Mouse (Mus musculus) left cerebral cortex, adult 2 months (tissue): ENCODE data around the gene Rabgap1l. TPM values are rescaled to one million over a fixed set of nuclear protein-coding genes. Genes with fewer than 3 reads are reported as not detected.

Experiments
- DNase-seq, 2 experiments: peaks; one replicate each; pipeline ENCODE4 v3.0.0; 2021 to 2022; ENCODE audit warnings: low spot score in 2 of 2, mixed read lengths in 1 of 2; ENCODE audit errors: extremely low spot score in 1 of 2
- H3K27ac ChIP-seq: fragments of 200-600 bp; 2 replicates; pipeline ENCODE4 v1.8.1; 2022
- H3K4me3 ChIP-seq: fragments of 200-600 bp; 2 replicates; pipeline ENCODE4 v1.8.1; 2022
- CTCF ChIP-seq: fragments of 200-600 bp; IDR thresholded peaks from 2 replicates; pipeline ENCODE4 v1.8.1; 2022; ENCODE audit warnings: antibody characterized with exemption, mild to moderate bottlenecking, moderate library complexity
- intact Hi-C: fragments of 180-260 bp; cut with DNase I; formaldehyde crosslinking; loops from one replicate; pipeline ENCODE4 v1.15.1; 2025
- total RNA-seq, 2 experiments: library from RNA; stranded (reverse); gene quantifications; 2 replicates each; pipeline ENCODE4 v1.2.3; 2021

Rabgap1l gene
- total RNA-seq, 2 experiments from 2014 or later: 195 to 202 TPM

GRCm38 (mm10) chr1:160729944-160730343 lies 63.1 kb downstream of the Rabgap1l start:
- Histone ChIP-seq H3K4me3 (no peak overlapping the region), H3K27ac (no peak overlapping the region)
- intact Hi-C loops: loop anchor here (5.0 kb wide), 1 partner anchor 117 kb away; no protein-coding TSS in a partner anchor
- no peak for DNase-seq
- no peak for TF ChIP-seq CTCF

- peak; percentile 76 for TF ChIP-seq CTCF
- intact Hi-C loops: loop anchor here (1.0 kb wide), 1 partner anchor 318 kb away; no protein-coding TSS in a partner anchor
- DNase-seq: no peak
- H3K27ac ChIP-seq: no peak overlapping the region
- no peak overlapping the region for H3K4me3 ChIP-seq
Observed at GRCm38 (mm10) chr1:160717742-160718141, 75.3 kb downstream of the Rabgap1l start.

- peak; percentile 70 for TF ChIP-seq CTCF
- H3K4me3 ChIP-seq: no peak overlapping the region
- intact Hi-C loops: loop anchor here (2.0 kb wide), 1 partner anchor 154 kb away; no protein-coding TSS in a partner anchor
- no peak overlapping the region for H3K27ac ChIP-seq
- DNase-seq: peak in 1 of 2 experiments; percentile 28
Observed at GRCm38 (mm10) chr1:160714685-160715084, 78.3 kb downstream of the Rabgap1l start.

- no peak for TF ChIP-seq CTCF
- Histone ChIP-seq H3K27ac (no peak overlapping the region), H3K4me3 (no peak overlapping the region)
- no peak for DNase-seq
- intact Hi-C loops: loop anchor here (2.0 kb wide), 1 partner anchor 153 kb away; no protein-coding TSS in a partner anchor
Observed at GRCm38 (mm10) chr1:160713887-160714286, 79.1 kb downstream of the Rabgap1l start.

- H3K4me3 ChIP-seq: no peak overlapping the region
- TF ChIP-seq CTCF: no peak
- intact Hi-C loops: no loop called here
- no peak overlapping the region for H3K27ac ChIP-seq
- DNase-seq: no peak
Observed at GRCm38 (mm10) chr1:160713383-160713782, 79.6 kb downstream of the Rabgap1l start.

- Histone ChIP-seq H3K27ac (no peak overlapping the region), H3K4me3 (no peak overlapping the region)
- no peak for DNase-seq
- intact Hi-C loops: no loop called here
- no peak for TF ChIP-seq CTCF
Observed at GRCm38 (mm10) chr1:160710539-160710938, 82.5 kb downstream of the Rabgap1l start.

GRCm38 (mm10) chr1:160704596-160704995 lies 88.4 kb downstream of the Rabgap1l start:
- TF ChIP-seq CTCF: no peak
- no peak overlapping the region for H3K4me3 ChIP-seq
- no peak for DNase-seq
- H3K27ac ChIP-seq: no peak overlapping the region
- intact Hi-C loops: no loop called here

GRCm38 (mm10) chr1:160703813-160704212 lies 89.2 kb downstream of the Rabgap1l start:
- intact Hi-C loops: no loop called here
- Histone ChIP-seq H3K4me3 (no peak overlapping the region), H3K27ac (no peak overlapping the region)
- no peak for TF ChIP-seq CTCF
- no peak for DNase-seq

GRCm38 (mm10) chr1:160693094-160693447 lies 99.9 kb downstream of the Rabgap1l start:
- TF ChIP-seq CTCF: no peak
- intact Hi-C loops: no loop called here
- peak; percentile 84 for DNase-seq
- no peak overlapping the region for H3K4me3 ChIP-seq
- H3K27ac ChIP-seq: no peak overlapping the region

- DNase-seq: no peak
- Histone ChIP-seq H3K4me3 (no peak overlapping the region), H3K27ac (no peak overlapping the region)
- no peak for TF ChIP-seq CTCF
- intact Hi-C loops: no loop called here
Observed at GRCm38 (mm10) chr1:160692224-160693093, 100.6 kb downstream of the Rabgap1l start.

GRCm38 (mm10) chr1:160691196-160691590 lies 101.8 kb downstream of the Rabgap1l start:
- intact Hi-C loops: no loop called here
- DNase-seq: no peak
- Histone ChIP-seq H3K4me3 (no peak overlapping the region), H3K27ac (no peak overlapping the region)
- no peak for TF ChIP-seq CTCF

- no peak overlapping the region for H3K27ac ChIP-seq
- no peak overlapping the region for H3K4me3 ChIP-seq
- DNase-seq: no peak
- no peak for TF ChIP-seq CTCF
- intact Hi-C loops: no loop called here
Observed at GRCm38 (mm10) chr1:160690516-160691195, 102.4 kb downstream of the Rabgap1l start.
